Mouse (Mus musculus) C2C12 (cell line): ENCODE measurements around the gene Matn3. TPM values are rescaled to one million over a fixed set of nuclear protein-coding genes. Genes with fewer than 3 reads are reported as not detected.

Source experiments
- H3K27me3 ChIP-seq: one replicate; pipeline ENCODE4 v1.6.1; 2011; ENCODE audit not compliant: control insufficient read depth, insufficient read depth, insufficient read length
- H3K36me3 ChIP-seq: one replicate; pipeline ENCODE4 v1.6.1; 2011; ENCODE audit not compliant: control insufficient read depth, insufficient read depth
- H3K4me3 ChIP-seq: one replicate; pipeline ENCODE4 v1.5.1; 2011; ENCODE audit warnings: mild to moderate bottlenecking, control low read depth; ENCODE audit not compliant: poor library complexity, insufficient read depth, severe bottlenecking
- H3K79me2 ChIP-seq: one replicate; pipeline ENCODE4 v1.6.1; 2011; ENCODE audit not compliant: control insufficient read depth, insufficient read depth
- H3K79me3 ChIP-seq: one replicate; pipeline ENCODE4 v1.6.1; 2011; ENCODE audit warnings: low read depth, control low read depth
- H3ac ChIP-seq: one replicate; pipeline ENCODE3; 2011; ENCODE audit warnings: low read depth; ENCODE audit not compliant: control insufficient read depth, insufficient read length
- CEBPB ChIP-seq: IDR thresholded peaks from one replicate; pipeline ENCODE4 v1.6.1; 2011; ENCODE audit warnings: low read depth, mild to moderate bottlenecking, control low read depth, moderate library complexity
- CTCF ChIP-seq: IDR thresholded peaks from one replicate; pipeline ENCODE4 v1.5.1; 2011; ENCODE audit not compliant: control insufficient read depth, insufficient read depth, insufficient read length
- FOSL1 ChIP-seq: IDR thresholded peaks from one replicate; pipeline ENCODE4 v1.8.0; 2011; ENCODE audit warnings: mild to moderate bottlenecking, low read length; ENCODE audit not compliant: poor library complexity, insufficient read depth, severe bottlenecking
- MAX ChIP-seq: IDR thresholded peaks from one replicate; pipeline ENCODE4 v1.6.1; 2011; ENCODE audit warnings: mild to moderate bottlenecking, control low read depth
- MYOD1 ChIP-seq: IDR thresholded peaks from one replicate; pipeline ENCODE4 v1.6.1; 2011; ENCODE audit warnings: low read depth; ENCODE audit not compliant: control insufficient read depth, insufficient read length
- MYOG ChIP-seq: IDR thresholded peaks from one replicate; pipeline ENCODE4 v1.6.1; 2011; ENCODE audit not compliant: control insufficient read depth, insufficient read length; ENCODE audit errors: extremely low read depth
- USF1 ChIP-seq: IDR thresholded peaks from one replicate; pipeline ENCODE4 v1.6.1; 2011; ENCODE audit warnings: low read depth, mild to moderate bottlenecking, control low read depth, moderate library complexity
- polyA plus RNA-seq: library from polyadenylated mRNA; unstranded; fragments of >200 nt; fragmentation: generic; extraction: Trizol; gene quantifications from one replicate; pipeline ENCODE4 v1.2.1, GENCODE M21; 2012; ENCODE audit warnings: missing spikeins

The Matn3 gene
- polyA plus RNA-seq, 1 experiment: 0.16 TPM

DNA sequence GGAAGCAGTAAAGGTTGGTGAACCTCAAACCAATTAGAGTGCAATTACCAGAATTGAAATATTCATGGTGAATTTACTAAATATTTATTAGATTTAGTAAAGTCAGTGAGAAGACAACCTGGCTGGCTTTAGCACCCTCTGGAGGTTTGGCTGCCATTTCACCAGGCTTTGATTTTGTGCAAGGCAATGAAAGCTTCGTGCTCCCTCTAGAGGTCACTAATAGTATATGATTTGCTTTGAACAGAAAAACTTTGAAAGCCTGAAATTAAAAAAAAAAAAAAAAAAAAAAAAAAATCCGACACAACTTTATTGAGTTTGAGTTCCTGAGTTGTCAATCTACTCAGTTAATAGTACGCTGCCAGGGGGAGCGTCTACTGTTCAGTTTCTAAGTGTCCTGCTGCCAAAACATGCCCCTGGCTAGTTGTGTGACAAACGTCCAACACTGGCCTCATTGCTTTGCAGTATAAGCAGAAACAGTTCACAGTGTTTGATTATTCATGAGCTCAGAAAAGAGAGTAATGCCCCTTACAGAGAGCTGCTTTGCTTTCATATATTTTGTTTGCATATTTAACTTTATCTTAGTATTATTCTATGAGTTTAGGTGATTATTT lies 54.4 kb downstream of the Matn3 start:
- H3K27me3 ChIP-seq: no peaks in the 10 kb centered on the region
- no peak overlapping the region for H3ac ChIP-seq
- TF ChIP-seq FOSL1 (no peak), MAX (no peak), MYOD1 (no peak), CTCF (peak; percentile 56)
- H3K79me3 ChIP-seq: no peaks in the 10 kb centered on the region
- no peak overlapping the region for H3K4me3 ChIP-seq
- peaks cover 7% of the 10 kb centered on the region for H3K36me3 ChIP-seq
- no peaks in the 10 kb centered on the region for H3K79me2 ChIP-seq

DNA sequence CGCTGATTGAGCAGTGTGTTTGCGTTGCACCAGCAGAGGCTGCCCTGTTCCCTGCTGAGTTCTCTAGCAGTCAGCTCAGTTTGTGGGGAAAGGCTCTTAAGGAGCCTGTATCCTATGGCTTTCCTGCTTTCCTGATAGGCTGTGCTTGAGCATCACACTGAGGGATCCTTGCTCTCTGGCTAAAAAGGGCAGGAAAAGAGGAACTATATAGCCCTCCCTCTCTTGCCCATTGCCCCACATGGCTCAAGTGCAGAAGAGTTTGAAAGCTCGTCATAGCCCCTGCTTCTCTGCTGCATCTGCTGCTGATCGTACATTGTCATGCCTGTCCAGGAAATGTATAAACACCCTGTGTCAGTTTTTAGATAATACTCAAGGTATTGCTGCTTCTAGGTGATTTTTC lies 59.4 kb downstream of the Matn3 start:
- H3K27me3 ChIP-seq: no peaks in the 10 kb centered on the region
- H3ac ChIP-seq: no peak overlapping the region
- no peaks in the 10 kb centered on the region for H3K79me2 ChIP-seq
- no peak overlapping the region for H3K4me3 ChIP-seq
- H3K79me3 ChIP-seq: no peaks in the 10 kb centered on the region
- peaks cover 10% of the 10 kb centered on the region for H3K36me3 ChIP-seq
- TF ChIP-seq MYOD1: no peak
- TF ChIP-seq FOSL1: no peak
- no peak for TF ChIP-seq CEBPB
- TF ChIP-seq CTCF: no peak
- TF ChIP-seq MYOG: no peak
- TF ChIP-seq MAX: no peak
- TF ChIP-seq USF1: no peak

DNA sequence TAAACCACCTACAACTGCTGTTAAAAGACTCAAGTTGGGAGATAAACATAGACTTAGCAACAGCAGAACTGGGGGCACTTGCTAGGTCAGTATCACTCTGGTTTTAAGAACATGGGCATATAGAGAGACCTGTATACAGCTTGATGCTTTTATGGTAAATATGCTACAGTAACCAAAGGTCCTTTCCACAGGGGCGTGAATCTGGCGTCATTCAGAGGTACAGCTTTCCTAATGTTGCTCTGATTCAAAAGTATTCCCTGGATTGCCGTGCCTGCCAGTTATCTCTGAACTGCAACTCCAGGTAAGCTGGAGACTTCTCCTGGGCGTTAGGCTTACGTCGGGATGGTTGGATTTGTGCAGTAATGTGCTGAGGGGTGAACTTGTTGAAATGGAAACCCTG lies 60.1 kb downstream of the Matn3 start:
- TF ChIP-seq FOSL1: no peak
- TF ChIP-seq CTCF: no peak
- no peak for TF ChIP-seq CEBPB
- no peak for TF ChIP-seq MYOG
- no peaks in the 10 kb centered on the region for H3K27me3 ChIP-seq
- peaks cover 15% of the 10 kb centered on the region for H3K36me3 ChIP-seq
- H3ac ChIP-seq: no peak overlapping the region
- no peaks in the 10 kb centered on the region for H3K79me3 ChIP-seq
- H3K79me2 ChIP-seq: no peaks in the 10 kb centered on the region
- no peak overlapping the region for H3K4me3 ChIP-seq

DNA sequence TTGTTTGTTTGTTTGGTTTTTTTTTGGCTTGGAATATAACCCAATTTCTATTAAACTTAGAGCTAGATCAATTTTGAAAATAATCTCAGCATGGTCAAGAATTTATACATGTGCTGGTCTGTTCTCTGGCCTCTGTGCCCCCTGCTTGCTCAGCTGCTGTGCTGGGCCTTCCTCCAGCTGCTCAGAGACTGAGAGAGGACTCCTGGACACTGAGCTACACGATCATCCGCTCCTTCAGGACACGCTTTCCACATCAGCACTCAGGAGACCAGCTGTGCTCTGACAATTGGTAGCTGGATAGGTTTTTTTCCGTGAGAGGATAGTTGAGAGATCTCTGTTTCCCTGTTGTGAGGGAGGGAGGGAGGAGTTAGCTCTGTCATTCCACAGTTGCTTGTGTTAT lies 62.6 kb downstream of the Matn3 start:
- no peaks in the 10 kb centered on the region for H3K27me3 ChIP-seq
- no peak for TF ChIP-seq MAX
- TF ChIP-seq FOSL1: no peak
- no peak for TF ChIP-seq CEBPB
- no peak for TF ChIP-seq USF1
- TF ChIP-seq CTCF: no peak
- TF ChIP-seq MYOD1: no peak
- no peak for TF ChIP-seq MYOG
- peaks cover 14% of the 10 kb centered on the region for H3K36me3 ChIP-seq
- no peak overlapping the region for H3K4me3 ChIP-seq
- no peak overlapping the region for H3ac ChIP-seq
- H3K79me2 ChIP-seq: no peaks in the 10 kb centered on the region
- no peaks in the 10 kb centered on the region for H3K79me3 ChIP-seq

DNA sequence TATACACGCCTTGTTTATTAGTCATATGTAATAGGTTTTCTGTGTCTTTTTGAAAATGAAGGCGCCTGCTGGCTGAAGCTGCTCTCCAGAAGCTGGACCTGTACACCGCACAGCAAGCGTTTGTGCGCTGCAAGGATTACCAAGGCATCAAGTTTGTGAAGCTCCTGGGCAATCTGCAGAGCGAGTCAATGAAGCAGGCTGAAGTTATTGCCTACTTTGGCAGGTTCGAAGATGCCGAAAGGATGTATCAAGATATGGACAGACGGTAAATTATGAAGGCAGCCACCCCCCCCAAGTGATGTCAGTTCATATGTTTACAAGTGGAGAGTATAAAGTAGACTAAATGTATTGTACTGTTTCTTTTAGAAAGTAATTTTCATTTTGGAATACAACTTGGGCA lies 68.6 kb downstream of the Matn3 start:
- Histone ChIP-seq H3ac (no peak overlapping the region), H3K79me3 (no peaks in the 10 kb centered on the region), H3K36me3 (peaks cover 30% of the 10 kb centered on the region), H3K27me3 (no peaks in the 10 kb centered on the region), H3K79me2 (no peaks in the 10 kb centered on the region), H3K4me3 (no peak overlapping the region)
- TF ChIP-seq MAX: no peak
- no peak for TF ChIP-seq MYOD1
- TF ChIP-seq USF1: no peak
- TF ChIP-seq MYOG: no peak
- no peak for TF ChIP-seq CEBPB
- no peak for TF ChIP-seq FOSL1
- no peak for TF ChIP-seq CTCF

DNA sequence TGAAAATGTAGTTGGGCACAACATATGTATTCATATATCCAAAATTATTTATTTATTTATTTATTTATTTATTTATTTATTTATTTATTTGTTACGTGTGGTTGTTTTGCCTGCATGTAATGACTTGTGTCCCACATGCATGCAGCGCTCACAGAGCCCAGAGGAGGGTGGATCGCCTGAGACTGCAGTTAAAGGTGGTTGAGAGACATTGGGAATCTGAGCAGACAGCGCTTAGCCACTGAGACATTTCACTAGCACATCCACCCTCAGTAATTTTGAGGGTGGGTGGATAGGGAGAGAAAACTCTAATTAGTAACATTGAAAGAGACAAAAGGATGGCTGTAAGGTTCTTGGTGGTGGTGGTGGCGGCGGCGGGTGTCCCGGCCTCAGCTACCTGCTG lies 72.7 kb downstream of the Matn3 start:
- H3K27me3 ChIP-seq: no peaks in the 10 kb centered on the region
- no peak for TF ChIP-seq FOSL1
- no peak for TF ChIP-seq MAX
- TF ChIP-seq MYOG: no peak
- H3K79me3 ChIP-seq: no peaks in the 10 kb centered on the region
- H3K79me2 ChIP-seq: no peaks in the 10 kb centered on the region
- no peak overlapping the region for H3K4me3 ChIP-seq
- H3ac ChIP-seq: no peak overlapping the region
- peaks cover 29% of the 10 kb centered on the region for H3K36me3 ChIP-seq
